Comparison of ENCODE assay signal across 8 mouse cellular contexts in the genomic region with DNA sequence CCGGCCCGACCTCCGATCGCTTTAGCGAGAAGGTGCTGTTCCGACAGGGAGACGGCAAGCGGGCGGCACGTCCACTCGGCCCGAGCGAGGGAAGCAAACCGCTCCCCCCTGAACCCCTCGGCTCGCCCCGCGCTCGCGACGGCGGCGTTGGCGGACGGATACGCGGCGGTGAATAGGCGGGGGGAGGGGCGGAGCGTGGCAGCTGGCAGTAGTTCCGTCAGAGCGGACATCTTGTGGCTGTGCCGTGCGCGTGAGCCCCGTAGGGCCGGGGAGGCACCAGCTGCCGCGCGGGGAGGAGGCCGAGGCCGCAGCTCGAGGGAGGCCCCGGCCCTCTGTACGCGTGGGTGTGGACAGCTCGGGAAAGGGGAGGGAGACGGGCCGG. TPM values are rescaled to one million over a fixed set of nuclear protein-coding genes. Genes with fewer than 3 reads are reported as not detected.
DNase-seq lines count a peak whose midpoint lies in the region; ATAC-seq and TF ChIP-seq lines count a peak whose summit lies in the region.

No protein-coding gene starts in this region.

- under 1% methylated on average over 50 of the region's 50 CpGs for WGBS in heart, embryonic 10.5 days
- 2% methylated on average over 22 of the region's 50 CpGs for WGBS in kidney, embryonic 14.5 days
- WGBS in liver, adult 2 months = under 1% methylated on average over 46 of the region's 50 CpGs

- DNase-seq in 3134 (ENCODE audit: extremely low read depth, insufficient read length, low spot score) = peak; percentile 93
- peak; percentile 96 for DNase-seq in brain, adult 2 months (ENCODE audit: low read depth, low spot score)
- peak; percentile 96 for DNase-seq in heart, embryonic 10.5 days (ENCODE audit: low spot score)
- no peak for DNase-seq in liver, adult 2 months (ENCODE audit: extremely low read depth, low read depth, low spot score)
- peak; percentile 88 to 89 for DNase-seq in spleen, postnatal 36 days (ENCODE audit: low spot score in 2 of 2)

- peaks cover 8% of the 10 kb centered on the region; the same call in 1 of the 2 replicates for H3K79me2 ChIP-seq in liver, adult 2 months (ENCODE audit: control insufficient read depth, insufficient read depth, low read length)

- peak overlapping the region; percentile 34 for H3K4me2 ChIP-seq in kidney, embryonic 14.5 days (replicated peaks; ENCODE audit: low read depth, low read length)

- peaks cover 19% of the 10 kb centered on the region; the same call in 1 of the 2 replicates for H3K36me3 ChIP-seq in heart, embryonic 10.5 days
- H3K36me3 ChIP-seq in kidney, embryonic 14.5 days (ENCODE audit: control insufficient read depth, insufficient read depth, low read length) = peaks cover 17% of the 10 kb centered on the region; the same call in 1 of the 2 replicates
- H3K36me3 ChIP-seq in liver, adult 2 months (ENCODE audit: control insufficient read depth, insufficient read depth, low read length) = peaks cover 6% of the 10 kb centered on the region

- no peaks in the 10 kb centered on the region for H3K27me3 ChIP-seq in heart, embryonic 10.5 days (ENCODE audit: insufficient read depth, poor library complexity, severe bottlenecking)
- no peaks in the 10 kb centered on the region for H3K27me3 ChIP-seq in kidney, embryonic 14.5 days (ENCODE audit: control insufficient read depth, insufficient read depth, low read length)
- no peaks in the 10 kb centered on the region for H3K27me3 ChIP-seq in liver, adult 2 months (ENCODE audit: control insufficient read depth, insufficient read depth, low read length)

- peak; percentile 81 for ATAC-seq in kidney, embryonic 14.5 days (ENCODE audit: low FRiP score, low TSS enrichment)
- ATAC-seq in monocyte, adult 5-6 weeks (replicated peaks; ENCODE audit: insufficient number of reproducible peaks, low FRiP score, low TSS enrichment, poor library complexity, severe bottlenecking) = peak; percentile 47

- no peak for TF ChIP-seq CTCF in embryonic fibroblast, embryonic 13.5 days (IDR thresholded peaks at IDR 0.05; ENCODE audit: borderline replicate concordance, insufficient read depth, low read length)
- no peak for TF ChIP-seq CTCF in liver, adult 2 months (IDR thresholded peaks at IDR 0.05; ENCODE audit: low read depth, low read length)

- H3K9me3 ChIP-seq in heart, embryonic 10.5 days = no peaks in the 10 kb centered on the region
- H3K9me3 ChIP-seq in kidney, embryonic 14.5 days (ENCODE audit: control insufficient read depth, low read length) = no peaks in the 10 kb centered on the region

- peaks cover 6% of the 10 kb centered on the region for H3K4me1 ChIP-seq in embryonic fibroblast, embryonic 13.5 days (ENCODE audit: control insufficient read depth, insufficient read depth, low read length)
- peaks cover 18% of the 10 kb centered on the region for H3K4me1 ChIP-seq in heart, embryonic 10.5 days
- peaks cover 6% of the 10 kb centered on the region for H3K4me1 ChIP-seq in kidney, embryonic 14.5 days (ENCODE audit: control insufficient read depth, insufficient read depth, low read length)
- H3K4me1 ChIP-seq in liver, adult 2 months (ENCODE audit: control insufficient read depth, insufficient read depth, low read length) = peaks cover 4% of the 10 kb centered on the region

- peak overlapping the region; percentile 64 for H3K4me3 ChIP-seq in embryonic fibroblast, embryonic 13.5 days (ENCODE audit: insufficient read depth, low read length)
- H3K4me3 ChIP-seq in heart, embryonic 10.5 days = peak overlapping the region; percentile 97
- peak overlapping the region; percentile 77 for H3K4me3 ChIP-seq in kidney, embryonic 14.5 days (ENCODE audit: low read length)
- peak overlapping the region; percentile 94 for H3K4me3 ChIP-seq in liver, adult 2 months (ENCODE audit: insufficient read depth, low read depth, low read length)

- H3K27ac ChIP-seq in embryonic fibroblast, embryonic 13.5 days (ENCODE audit: insufficient read depth, low read length) = peak overlapping the region; percentile 99
- H3K27ac ChIP-seq in heart, embryonic 10.5 days = peak overlapping the region; percentile 100
- peak overlapping the region; percentile 100 for H3K27ac ChIP-seq in kidney, embryonic 14.5 days (ENCODE audit: low read depth, low read length)
- peak overlapping the region; percentile 99 for H3K27ac ChIP-seq in liver, adult 2 months (replicated peaks; ENCODE audit: insufficient read depth, low read depth, low read length)

- H3K9ac ChIP-seq in kidney, embryonic 14.5 days (ENCODE audit: low read depth, low read length) = peak overlapping the region; percentile 99
- H3K9ac ChIP-seq in liver, adult 2 months (ENCODE audit: low read depth, low read length) = peak overlapping the region; percentile 98

- peak; percentile 74 for TF ChIP-seq POLR2A in embryonic fibroblast, embryonic 13.5 days (IDR thresholded peaks at IDR 0.05; ENCODE audit: low read depth, low read length)
- peak; percentile 81 for TF ChIP-seq POLR2A in liver, adult 2 months (IDR thresholded peaks at IDR 0.05; ENCODE audit: extremely low read depth, insufficient read depth, low read length)

RNA-seq across cellular contexts. Expression of a gene that starts 0.6 kb away (rescaled TPM):
- 407 and 470 TPM in 2 replicates for polyA plus RNA-seq in embryonic fibroblast, embryonic 13.5 days (2011; ENCODE audit: insufficient read length, low read depth, missing spikeins)
- polyA plus RNA-seq in heart, embryonic 10.5 days (2016; fragmentation: Nextera tagmentation; extraction: Ambion mirVana) = 461 and 523 TPM in 2 replicates
- polyA plus RNA-seq in kidney, embryonic 14.5 days (2014; fragmentation: Nextera tagmentation; extraction: Ambion mirVana) = 509 and 612 TPM in 2 replicates
- 230 and 243 TPM in 2 replicates for total RNA-seq in liver, adult 2 months (2014; rRNA removed)
- polyA plus RNA-seq in liver, adult 2 months (2012; rRNA removed) = 210 and 283 TPM in 2 replicates
- total RNA-seq in monocyte, adult 5-6 weeks (2017) = 588 to 777 TPM (median 773 TPM) in 3 replicates

RNA-seq across cellular contexts. Expression of a gene that starts 14.8 kb away (rescaled TPM):
- 29.1 and 31.8 TPM in 2 replicates for polyA plus RNA-seq in embryonic fibroblast, embryonic 13.5 days (2011; ENCODE audit: insufficient read length, low read depth, missing spikeins)
- 66.2 and 67.0 TPM in 2 replicates for polyA plus RNA-seq in heart, embryonic 10.5 days (2016; fragmentation: Nextera tagmentation; extraction: Ambion mirVana)
- 58.3 and 73.2 TPM in 2 replicates for polyA plus RNA-seq in kidney, embryonic 14.5 days (2014; fragmentation: Nextera tagmentation; extraction: Ambion mirVana)
- total RNA-seq in liver, adult 2 months (2014; rRNA removed) = 17.4 and 20.5 TPM in 2 replicates
- 19.2 and 23.1 TPM in 2 replicates for polyA plus RNA-seq in liver, adult 2 months (2012; rRNA removed)
- total RNA-seq in monocyte, adult 5-6 weeks (2017) = 47.2 to 67.5 TPM (median 55.4 TPM) in 3 replicates

RNA-seq across cellular contexts. Expression of a gene that starts 46.9 kb away (rescaled TPM):
- 12.9 and 21.7 TPM in 2 replicates for polyA plus RNA-seq in embryonic fibroblast, embryonic 13.5 days (2011; ENCODE audit: insufficient read length, low read depth, missing spikeins)
- 17.3 and 31.0 TPM in 2 replicates for polyA plus RNA-seq in heart, embryonic 10.5 days (2016; fragmentation: Nextera tagmentation; extraction: Ambion mirVana)
- polyA plus RNA-seq in kidney, embryonic 14.5 days (2014; fragmentation: Nextera tagmentation; extraction: Ambion mirVana) = 8.2 and 23.2 TPM in 2 replicates
- 14.2 and 14.7 TPM in 2 replicates for total RNA-seq in liver, adult 2 months (2014; rRNA removed)
- 3.7 and 3.8 TPM in 2 replicates for polyA plus RNA-seq in liver, adult 2 months (2012; rRNA removed)
- total RNA-seq in monocyte, adult 5-6 weeks (2017) = 41.5 to 56.4 TPM (median 47.4 TPM) in 3 replicates
